Mouse (Mus musculus) bone marrow macrophage, adult 2 months (primary cell): ENCODE measurements at regions not wholly inside any gene's neighbourhood (a gene's known extent, or its start where the extent isn't known, plus 50 kb on each side); places are given as distances from the start of the nearest gene placed in this dataset.

Source experiments
- CTCF ChIP-seq: IDR thresholded peaks from 2 replicates; pipeline ENCODE4 v1.5.1; 2012; ENCODE audit warnings: low read depth, mild to moderate bottlenecking, low read length, moderate library complexity
- POLR2A ChIP-seq: IDR thresholded peaks from 2 replicates; pipeline ENCODE4 v1.6.1; 2012; ENCODE audit warnings: mild to moderate bottlenecking, low read depth, low read length, borderline replicate concordance

- no peak for TF ChIP-seq POLR2A
- no peak for TF ChIP-seq CTCF
Observed at GRCm38 (mm10) chr13:28770531-28770930, 183.0 kb downstream of the Sox4 start.
